Mouse (Mus musculus): Measurements from ENCODE around the gene Map3k3.

GRCm38 (mm10) chr11:106193371-106194154 is 109.2 kb downstream of the Map3k3 start:
- no peak for TF ChIP-seq CTCF (IDR thresholded peaks at IDR 0.05; ENCODE audit: insufficient read depth, low read length)
- peak; percentile 97 for TF ChIP-seq POLR2A (IDR thresholded peaks at IDR 0.05; ENCODE audit: borderline replicate concordance, extremely low read depth, low read depth, low read length)

Measured in lung, adult 2 months (tissue).